Mouse (Mus musculus): Measurements from ENCODE around the gene Gm38392. TPM values are rescaled to one million over a fixed set of nuclear protein-coding genes. Genes with fewer than 3 reads are reported as not detected.

Gm38392 gene
- not detected for polyA plus RNA-seq (2017; shearing (Covaris generic))

DNA sequence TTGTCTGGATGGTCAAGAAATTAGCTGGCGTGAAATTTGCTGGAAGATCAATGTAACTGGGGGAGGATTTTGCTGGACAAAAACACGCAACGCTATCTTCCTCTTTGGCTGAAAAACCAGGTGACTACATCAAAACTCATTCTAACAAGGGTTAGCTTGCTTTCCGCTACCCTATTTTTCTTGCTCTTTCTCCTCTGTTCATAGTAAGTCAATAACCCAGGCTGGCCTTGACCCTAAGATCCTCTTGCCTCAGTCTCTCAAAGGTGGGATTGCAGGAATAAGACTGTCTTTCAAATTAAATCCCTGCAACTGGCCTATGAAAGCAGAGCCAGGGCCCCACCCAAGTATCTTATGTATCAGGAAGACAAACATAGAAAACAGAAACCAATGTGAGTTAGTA lies at the start of gene Gm38392:
TSS of gene Gm38392 (minus strand) at position 101 of the 400 bp plus-strand sequence.

DNA sequence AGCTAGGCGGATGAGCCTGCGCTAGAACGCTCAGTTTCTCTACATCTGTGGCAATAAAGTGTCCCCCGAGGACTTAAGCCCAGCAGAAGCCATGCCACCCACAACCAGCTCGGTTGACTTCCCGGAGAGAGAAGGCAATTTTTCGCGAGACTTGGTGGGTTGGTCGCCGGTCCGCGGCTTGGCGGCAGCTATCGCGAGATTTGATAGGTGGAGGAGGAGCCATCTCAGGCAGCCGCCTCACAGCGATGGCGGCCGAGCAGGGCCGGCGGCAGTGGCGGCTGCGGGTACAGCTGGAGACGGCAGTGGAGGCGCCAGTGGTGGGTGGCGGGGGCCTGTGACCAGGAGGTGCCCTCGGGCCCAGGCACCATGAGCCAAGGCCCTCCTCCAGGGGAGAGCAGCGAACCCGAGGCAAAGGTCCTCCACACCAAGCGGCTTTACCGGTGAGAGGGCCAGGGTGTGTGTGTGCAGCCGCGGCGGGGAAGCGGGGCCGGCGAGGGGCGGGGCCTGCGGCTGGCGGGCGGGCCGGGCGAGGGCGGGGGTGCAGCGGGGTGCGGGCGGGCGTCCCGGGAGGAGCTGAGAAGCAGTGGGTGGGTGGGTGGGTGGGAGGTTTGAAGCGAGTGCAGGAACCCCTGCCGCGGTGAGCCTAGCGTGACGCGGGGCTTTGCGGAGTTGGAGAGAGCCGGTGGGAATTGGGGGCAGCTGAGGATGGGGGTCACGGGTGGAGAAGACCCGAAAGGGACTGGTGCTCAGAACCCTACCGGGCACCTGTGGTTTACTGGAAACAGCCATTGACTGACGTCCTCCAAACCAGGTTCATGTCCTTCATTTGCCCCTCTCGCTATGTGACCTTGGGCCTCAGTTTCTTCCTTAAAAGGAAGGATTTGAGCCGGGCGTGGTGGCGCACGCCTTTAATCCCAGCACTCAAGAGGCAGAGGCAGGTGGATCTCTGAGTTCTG lies 49.3 kb upstream of the Gm38392 start, which contains the start of the genes Tmem79 and Smg5:
TSS of gene Tmem79 (minus strand) at position 91 of the 956 bp plus-strand sequence.
TSS of gene Smg5 (plus strand) at position 203 of the 956 bp plus-strand sequence.

DNA sequence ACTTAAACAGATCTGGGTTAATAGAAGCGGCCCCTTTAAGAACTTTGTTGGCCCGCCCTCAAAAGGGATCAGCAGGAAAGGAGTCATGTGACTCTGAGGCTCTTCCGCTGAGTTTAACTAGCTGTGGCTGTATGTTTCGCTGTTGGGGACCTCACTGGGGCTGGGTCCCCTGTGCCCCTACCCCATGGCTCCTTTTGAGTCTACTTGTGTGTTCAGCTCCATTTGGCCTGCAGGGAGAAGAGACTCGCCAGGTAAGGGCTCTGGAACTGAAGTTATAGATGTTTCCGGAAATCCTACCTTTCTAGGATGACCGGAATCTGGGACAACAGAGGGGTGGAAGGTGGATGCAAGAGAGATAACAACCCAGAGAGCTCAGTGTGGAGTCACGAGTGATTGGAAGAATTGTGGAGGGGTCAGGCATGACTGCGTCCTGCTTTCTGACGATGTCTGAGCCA lies 38.0 kb upstream of the Gm38392 start, which contains the start of gene Glmp:
TSS of gene Glmp (plus strand) at position 73 of the 455 bp plus-strand sequence.

DNA sequence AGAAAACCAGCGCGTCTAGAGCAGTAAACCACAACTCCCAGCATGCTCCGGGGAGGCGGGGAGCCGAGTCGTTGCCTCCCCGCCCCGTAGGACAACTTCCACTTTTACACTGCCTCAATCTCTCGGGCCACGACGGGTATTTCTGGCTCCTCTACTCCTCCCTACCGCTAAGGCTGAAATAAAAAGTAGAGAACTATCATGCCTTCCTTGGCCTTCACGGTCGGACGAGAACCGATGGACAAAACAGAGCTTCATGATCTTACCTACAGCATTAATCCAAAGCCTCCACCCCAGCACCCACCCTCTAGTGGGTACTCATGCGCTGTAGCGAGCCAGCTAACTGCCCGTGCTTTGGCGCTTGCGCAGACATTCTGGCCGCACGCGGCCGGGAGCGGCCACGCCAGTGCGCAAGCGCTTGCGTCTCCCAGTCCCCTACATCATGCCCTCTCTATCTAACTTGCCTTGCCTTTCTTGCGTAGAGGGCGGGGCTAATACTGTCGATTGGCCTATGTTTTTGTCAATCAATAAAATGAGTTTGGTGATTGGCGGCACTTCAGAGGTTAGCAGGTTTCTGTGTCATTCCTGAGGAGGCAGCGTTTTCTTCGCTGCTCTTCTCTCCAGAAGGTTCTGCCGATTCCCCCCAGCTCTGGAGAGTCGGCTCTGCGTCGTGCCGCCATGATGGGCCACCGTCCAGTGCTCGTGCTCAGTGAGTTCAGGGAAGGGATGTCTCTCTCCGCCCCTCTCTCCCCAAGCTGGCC lies 9.7 kb upstream of the Gm38392 start, which contains the start of the genes Tsacc and Cct3:
TSS of gene Tsacc (minus strand) at position 439 of the 758 bp plus-strand sequence.
TSS of gene Cct3 (plus strand) at position 556 of the 758 bp plus-strand sequence.

GRCm38 (mm10) chr3:88254268-88254926 lies 32.6 kb downstream of the Gm38392 start, which contains the start of gene Rhbg:
Rhbg (minus strand) TSS chr3:88254709.

Other genes starting within 250 kb of the Gm38392 start
- 30.5 TPM for gene Gpatch4, start 244.1 kb downstream of the Gm38392 start, polyA plus RNA-seq (2017; shearing (Covaris generic))
- gene Naxe, start 228.7 kb downstream of the Gm38392 start, polyA plus RNA-seq (2017; shearing (Covaris generic)): 102 TPM
- not detected for gene Ttc24, start 208.9 kb downstream of the Gm38392 start, polyA plus RNA-seq (2017; shearing (Covaris generic))
- gene Iqgap3, start 205.2 kb downstream of the Gm38392 start, polyA plus RNA-seq (2017; shearing (Covaris generic)): 0.97 TPM
- 27.2 TPM for gene Mef2d, start 144.8 kb downstream of the Gm38392 start, polyA plus RNA-seq (2017; shearing (Covaris generic))
- gene Rhbg, start 32.5 kb downstream of the Gm38392 start, polyA plus RNA-seq (2017; shearing (Covaris generic)): not detected
- 11.0 TPM for gene Tsacc, start 9.8 kb upstream of the Gm38392 start, polyA plus RNA-seq (2017; shearing (Covaris generic))
- 376 TPM for gene Cct3, start 9.9 kb upstream of the Gm38392 start, polyA plus RNA-seq (2017; shearing (Covaris generic))
- gene Glmp, start 37.8 kb upstream of the Gm38392 start, polyA plus RNA-seq (2017; shearing (Covaris generic)): 422 TPM
- 1.4 TPM for gene Tmem79, start 48.9 kb upstream of the Gm38392 start, polyA plus RNA-seq (2017; shearing (Covaris generic))
- 53.1 TPM for gene Smg5, start 49.0 kb upstream of the Gm38392 start, polyA plus RNA-seq (2017; shearing (Covaris generic))
- not detected for gene Paqr6, start 77.4 kb upstream of the Gm38392 start, polyA plus RNA-seq (2017; shearing (Covaris generic))
- not detected for gene Bglap3, start 85.5 kb upstream of the Gm38392 start, polyA plus RNA-seq (2017; shearing (Covaris generic))
- not detected for gene Bglap2, start 91.5 kb upstream of the Gm38392 start, polyA plus RNA-seq (2017; shearing (Covaris generic))
- not detected for gene Bglap, start 97.3 kb upstream of the Gm38392 start, polyA plus RNA-seq (2017; shearing (Covaris generic))
- gene Pmf1, start 123.1 kb upstream of the Gm38392 start, polyA plus RNA-seq (2017; shearing (Covaris generic)): 34.7 TPM
- 21.2 TPM for gene Slc25a44, start 137.9 kb upstream of the Gm38392 start, polyA plus RNA-seq (2017; shearing (Covaris generic))
- gene Sema4a, start 174.0 kb upstream of the Gm38392 start, polyA plus RNA-seq (2017; shearing (Covaris generic)): 33.9 TPM
- gene Lmna, start 222.7 kb upstream of the Gm38392 start, polyA plus RNA-seq (2017; shearing (Covaris generic)): 12.2 TPM
- gene Mex3a, start 245.2 kb upstream of the Gm38392 start, polyA plus RNA-seq (2017; shearing (Covaris generic)): 0.26 TPM

Measured in activated CD4-positive, CD25-positive, alpha-beta regulatory T cell, adult 9 weeks (primary cell).